Mouse (Mus musculus) right cerebral cortex, postnatal 10 days (tissue): ENCODE results near the gene Arhgap17.

Experiments used
- DNase-seq, 2 experiments: peaks; one replicate each; pipeline ENCODE4 v3.0.0; 2021; ENCODE audit warnings: low spot score in 2 of 2

Gene Arhgap17

GRCm38 (mm10) chr7:123368778-123369746, 653 bp downstream of the Arhgap17 start:
- peak; percentile 58 to 59 for DNase-seq

DNA sequence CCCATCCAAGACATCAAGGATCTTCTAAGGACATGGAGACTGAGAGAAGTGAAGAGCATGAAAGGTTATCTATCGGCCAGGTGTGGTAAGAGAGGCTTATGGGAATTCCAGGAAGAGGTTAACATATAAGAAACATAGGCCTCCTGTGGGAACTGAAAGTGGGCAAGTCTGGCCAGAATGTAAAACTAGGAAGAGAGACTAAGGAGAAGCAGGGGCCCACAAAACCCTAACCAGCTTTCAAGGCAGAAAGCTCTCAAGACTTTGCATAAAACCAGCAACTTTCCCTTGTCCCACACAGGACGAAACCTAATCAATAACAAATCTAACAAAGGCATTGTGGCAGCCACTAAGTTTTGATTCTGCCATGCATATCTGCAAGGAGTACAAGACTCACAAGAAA, 1.5 kb downstream of the Arhgap17 start:
- DNase-seq, result no peak

DNA sequence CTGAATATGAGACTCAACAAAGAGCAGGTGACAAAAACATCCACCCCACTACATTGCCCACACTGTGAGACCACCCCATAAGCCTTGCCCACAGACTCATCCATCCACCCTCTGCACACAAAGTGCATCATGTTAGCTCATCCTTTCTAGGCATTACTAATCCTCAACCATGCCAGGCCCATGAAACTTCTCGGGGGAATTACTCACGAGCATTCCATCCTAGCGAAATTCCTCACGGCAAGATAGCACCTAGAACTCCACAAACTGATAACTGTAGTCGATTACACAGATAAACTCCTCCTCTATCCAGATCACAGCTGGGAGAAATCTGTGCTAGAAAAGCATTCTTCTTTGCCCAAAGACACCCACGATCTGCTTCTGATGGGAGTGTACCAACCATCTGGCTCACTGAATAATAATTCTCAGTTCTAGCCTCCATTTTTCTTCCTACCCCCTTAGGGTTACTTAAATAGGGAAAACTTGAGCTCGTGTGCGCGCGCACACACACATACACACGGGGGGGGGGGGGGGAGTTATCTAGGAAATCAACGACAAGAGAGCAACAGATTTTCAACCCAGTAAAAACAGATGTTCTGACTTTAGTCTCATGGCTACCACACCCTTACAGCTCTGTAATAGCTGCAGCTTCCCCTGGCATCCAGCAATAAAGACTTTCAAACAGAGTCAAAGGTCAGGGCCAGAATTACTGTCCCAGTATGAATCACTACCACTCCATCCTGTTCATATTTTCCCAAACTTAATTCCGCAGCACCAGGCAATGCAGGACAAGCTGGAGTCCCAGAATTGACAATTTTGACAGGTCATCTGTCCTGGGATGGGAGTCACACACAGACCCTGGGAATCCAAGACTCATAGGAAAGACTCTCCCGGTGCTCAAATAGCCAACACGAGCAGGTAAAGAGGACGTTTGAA, 2.2 kb downstream of the Arhgap17 start:
- no peak for DNase-seq

- no peak for DNase-seq
Measured at GRCm38 (mm10) chr7:123366806-123367205, 2.9 kb downstream of the Arhgap17 start.

- DNase-seq, result no peak
Measured at GRCm38 (mm10) chr7:123365876-123366741, 3.6 kb downstream of the Arhgap17 start.

GRCm38 (mm10) chr7:123363971-123364370, 5.7 kb downstream of the Arhgap17 start:
- DNase-seq, result no peak

DNA sequence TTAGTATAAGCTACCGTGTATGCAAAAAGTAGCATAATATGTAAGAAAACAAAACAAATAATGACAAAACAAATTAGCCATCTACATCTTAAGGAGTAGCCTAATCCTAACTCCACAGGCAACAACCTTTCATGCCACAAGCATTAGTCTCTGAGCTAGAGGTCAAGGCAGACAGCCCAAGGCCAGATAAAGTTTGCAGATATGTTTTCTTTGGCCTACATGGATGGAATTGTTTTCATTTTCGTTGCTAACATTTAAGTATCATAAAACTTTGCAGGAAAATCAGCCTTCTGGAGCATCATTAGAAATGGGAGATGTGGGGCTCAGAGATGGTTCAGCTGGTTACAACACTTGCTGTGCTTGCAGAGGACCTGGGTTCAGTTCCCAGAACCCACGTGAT, 6.9 kb downstream of the Arhgap17 start:
- no peak for DNase-seq

DNA sequence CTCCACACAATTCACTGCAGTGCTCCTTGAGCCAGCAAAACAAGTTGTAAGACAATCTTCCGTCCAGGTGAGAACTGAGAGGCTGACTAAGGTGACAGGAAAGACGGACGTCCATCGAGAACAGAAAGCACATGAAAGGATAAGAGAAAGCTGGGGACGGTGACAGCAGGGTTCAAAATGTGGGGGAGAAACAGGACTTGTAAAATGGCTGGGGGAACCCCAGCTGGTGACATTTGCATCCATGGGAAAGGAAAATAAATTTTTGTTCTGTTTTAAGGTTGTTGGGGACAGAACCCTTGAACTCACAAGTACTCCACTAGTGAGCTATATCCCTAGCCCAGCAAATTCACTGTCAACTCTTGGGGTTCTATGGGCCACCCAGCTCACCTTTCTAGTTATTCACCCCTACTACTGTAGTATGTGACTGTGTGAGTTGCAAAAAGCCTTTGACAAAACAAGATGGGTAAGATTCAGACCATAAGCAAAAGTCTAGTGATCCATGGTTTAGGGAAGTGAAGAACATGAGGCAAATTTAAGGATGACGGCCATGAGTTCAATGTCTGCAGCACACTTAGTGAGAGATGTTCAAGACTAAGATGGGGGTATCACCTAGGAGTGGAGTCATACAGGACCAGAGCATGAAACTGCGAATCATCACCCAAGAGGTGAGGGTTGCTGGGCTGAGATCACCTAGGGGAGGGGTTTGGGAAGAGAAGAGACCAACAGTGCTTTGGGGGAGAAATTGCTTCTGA, 8.3 kb downstream of the Arhgap17 start:
- DNase-seq, result no peak

- no peak for DNase-seq
Measured at GRCm38 (mm10) chr7:123360185-123360584, 9.5 kb downstream of the Arhgap17 start.

DNA sequence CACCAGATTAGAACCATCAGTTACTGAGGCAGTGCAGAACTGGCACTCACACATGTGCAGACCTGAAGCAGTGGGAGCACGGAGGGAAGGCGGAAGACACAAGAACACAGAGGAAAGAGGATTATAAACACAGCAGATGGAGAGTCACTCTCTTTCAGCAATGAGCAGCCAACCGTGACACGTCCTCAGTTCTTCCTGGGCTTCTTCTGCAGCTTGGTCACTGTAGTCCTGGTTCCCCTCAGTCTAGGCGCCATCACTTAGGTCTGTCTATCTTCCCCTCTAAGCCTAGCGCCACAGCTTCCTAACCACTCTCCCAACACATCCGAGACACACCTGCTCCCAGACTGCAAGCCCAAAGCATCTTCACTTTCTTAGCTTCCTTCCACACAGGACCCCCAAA, 10.6 kb downstream of the Arhgap17 start:
- DNase-seq, result no peak

GRCm38 (mm10) chr7:123356158-123356557, 13.6 kb downstream of the Arhgap17 start:
- DNase-seq, result no peak

GRCm38 (mm10) chr7:123354851-123355250, 14.9 kb downstream of the Arhgap17 start:
- DNase-seq, result no peak

DNA sequence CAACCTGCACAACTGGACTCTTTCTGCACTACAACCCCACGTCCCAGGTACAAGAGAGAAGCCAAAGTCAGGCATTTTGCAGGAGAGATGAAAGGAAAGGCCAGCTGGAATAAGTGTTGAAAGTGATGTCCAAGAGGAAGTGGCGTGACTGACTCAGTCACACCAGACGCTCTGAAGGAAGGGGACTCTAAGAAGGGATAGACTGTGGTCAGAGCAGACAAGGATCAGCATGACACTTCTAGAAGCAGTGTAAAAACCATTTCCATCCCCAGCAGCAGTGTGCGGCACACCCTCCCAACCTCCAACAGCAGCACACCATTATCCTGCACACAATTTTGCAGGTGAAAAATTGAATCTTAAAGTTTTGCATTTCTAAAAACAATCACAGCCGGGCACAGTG, 15.3 kb downstream of the Arhgap17 start:
- no peak for DNase-seq

GRCm38 (mm10) chr7:123353879-123354278, 15.8 kb downstream of the Arhgap17 start:
- no peak for DNase-seq

- no peak for DNase-seq
Measured at GRCm38 (mm10) chr7:123353081-123353480, 16.6 kb downstream of the Arhgap17 start.

GRCm38 (mm10) chr7:123350243-123350642, 19.5 kb downstream of the Arhgap17 start:
- no peak for DNase-seq

DNA sequence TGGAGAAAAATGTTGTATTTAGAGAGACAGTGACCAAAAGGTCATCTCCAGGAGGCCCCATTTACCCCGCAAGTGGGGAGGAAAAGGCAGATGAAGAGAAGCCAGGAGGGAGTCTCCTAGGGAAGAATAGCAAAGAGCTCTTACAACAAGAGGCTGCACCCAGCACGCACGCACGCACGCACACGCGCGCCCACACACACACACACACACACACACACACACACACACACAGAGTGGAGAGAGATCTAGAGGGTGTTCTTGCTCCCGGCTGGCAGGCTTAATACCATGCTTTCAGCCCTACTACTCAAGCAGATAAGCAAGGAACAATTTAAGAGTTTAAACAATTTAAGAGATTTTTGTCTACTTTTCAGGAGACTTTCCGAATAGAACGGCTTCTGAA, 19.9 kb downstream of the Arhgap17 start:
- DNase-seq, result no peak

DNA sequence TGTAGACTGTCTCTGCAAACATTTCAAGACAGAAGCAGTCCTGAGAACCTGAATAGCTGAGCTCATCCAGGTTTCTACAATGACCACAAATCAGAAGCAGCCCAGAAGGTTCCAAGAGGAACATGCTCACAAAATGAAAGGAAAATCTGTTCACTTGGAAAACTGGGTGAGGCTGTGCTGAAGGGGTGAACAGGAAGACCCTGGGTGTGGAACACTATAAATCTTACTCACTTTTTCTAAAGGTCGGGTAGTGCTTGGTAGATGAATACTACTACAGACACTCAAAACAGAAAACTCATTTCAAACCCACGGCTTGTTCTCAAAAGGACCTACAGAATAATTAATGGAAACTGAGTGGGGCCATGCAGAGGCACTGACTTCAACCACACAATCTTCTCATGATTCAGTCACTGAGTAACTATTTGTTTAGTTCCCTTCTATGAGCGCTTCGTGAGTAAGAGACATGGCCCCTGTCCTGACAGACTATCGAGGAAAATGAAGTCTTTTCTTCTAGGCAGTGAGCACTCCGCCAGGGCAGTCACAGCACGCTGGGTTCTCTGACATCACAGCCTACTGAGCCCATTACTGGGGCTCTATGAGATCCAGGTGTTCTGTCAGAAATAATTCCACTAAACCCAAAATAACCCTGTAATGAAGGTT, 23.0 kb downstream of the Arhgap17 start:
- DNase-seq, result no peak

- DNase-seq, result no peak
Measured at GRCm38 (mm10) chr7:123345041-123345544, 24.6 kb downstream of the Arhgap17 start.
